Mouse (Mus musculus): ENCODE data around the gene Gm5089.

DNA sequence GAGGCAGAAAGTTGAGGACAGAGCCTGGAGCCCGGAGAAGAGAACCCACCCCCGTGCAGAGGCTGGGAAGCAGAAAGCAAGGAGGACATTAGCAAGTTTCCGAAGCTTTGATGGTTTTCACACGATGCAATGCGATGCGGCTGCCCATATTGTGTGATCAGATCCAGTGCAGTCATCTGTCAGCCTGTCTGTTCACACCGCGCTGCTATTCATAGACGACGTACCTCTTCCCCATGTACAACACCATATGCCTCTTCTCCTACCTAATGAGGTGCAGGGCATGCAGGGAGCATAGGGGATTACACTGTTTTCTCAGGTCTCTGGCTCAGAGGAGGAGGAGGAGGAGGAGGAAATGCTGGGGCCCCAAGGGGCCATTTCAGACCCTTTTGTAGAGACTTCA, 14.1 kb downstream of the Gm5089 start:
- no peak for TF ChIP-seq CTCF (IDR thresholded peaks at IDR 0.05; ENCODE audit: low read depth, low read length)
- TF ChIP-seq POLR2A (IDR thresholded peaks at IDR 0.05; ENCODE audit: borderline replicate concordance, low read depth, low read length): no peak

All from bone marrow macrophage, adult 2 months (primary cell).